Mouse (Mus musculus): ENCODE measurements at regions not wholly inside any gene's neighbourhood (a gene's known extent, or its start where the extent isn't known, plus 50 kb on each side); places are given as distances from the start of the nearest gene placed in this dataset.

- TF ChIP-seq CTCF (IDR thresholded peaks at IDR 0.05; ENCODE audit: low read depth, low read length) (no peak), POLR2A (IDR thresholded peaks at IDR 0.05; ENCODE audit: insufficient read depth, low read length) (no peak), EP300 (IDR thresholded peaks at IDR 0.05; ENCODE audit: insufficient read depth, low read depth, low read length) (no peak)
Measured at GRCm38 (mm10) chr14:47982993-47983740, 137.5 kb upstream of the Peli2 start.
